Mouse (Mus musculus) frontal cortex, postnatal 14 days (tissue): Measurements from ENCODE around the gene Emc1.

Experiments
- DNase-seq, 2 experiments: peaks; one replicate each; pipeline ENCODE4 v3.0.0; 2022; ENCODE audit warnings: low spot score in 2 of 2

The Emc1 gene

GRCm38 (mm10) chr4:139351931-139352711 lies at the start of gene Emc1, which contains the start of the genes Mrto4 and Ubr4:
Gene Emc1 (plus strand): TSS chr4:139352587.
Gene Mrto4 (minus strand): TSS chr4:139352576.
Gene Ubr4 (plus strand): TSS chr4:139352609.
- peak; percentile 62 to 80 for DNase-seq

- no peak for DNase-seq
Measured at GRCm38 (mm10) chr4:139305521-139305920, 46.9 kb upstream of the Emc1 start.

GRCm38 (mm10) chr4:139307916-139308315 lies 44.5 kb upstream of the Emc1 start:
- no peak for DNase-seq

- no peak for DNase-seq
Measured at GRCm38 (mm10) chr4:139309651-139310050, 42.7 kb upstream of the Emc1 start.

- peak; percentile 92 to 99 for DNase-seq
Measured at GRCm38 (mm10) chr4:139310171-139310898, 42.1 kb upstream of the Emc1 start, which contains the start of the genes Pqlc2 and Akr7a5. Gene Pqlc2 (minus strand): TSS chr4:139310708. Gene Akr7a5 (plus strand): TSS chr4:139310744.

- no peak for DNase-seq
Measured at GRCm38 (mm10) chr4:139310899-139311701, 41.3 kb upstream of the Emc1 start.

GRCm38 (mm10) chr4:139311707-139312106 lies 40.7 kb upstream of the Emc1 start:
- DNase-seq, result no peak

- no peak for DNase-seq
Measured at GRCm38 (mm10) chr4:139312632-139313031, 39.8 kb upstream of the Emc1 start.

- DNase-seq, result no peak
Measured at GRCm38 (mm10) chr4:139318449-139318848, 33.9 kb upstream of the Emc1 start.

GRCm38 (mm10) chr4:139319740-139320139 lies 32.6 kb upstream of the Emc1 start:
- no peak for DNase-seq

GRCm38 (mm10) chr4:139330605-139331004 lies 21.8 kb upstream of the Emc1 start:
- DNase-seq, result peak in 1 of 2 experiments; percentile 21

GRCm38 (mm10) chr4:139334631-139335295 lies 17.6 kb upstream of the Emc1 start:
- no peak for DNase-seq

- DNase-seq, result no peak
Measured at GRCm38 (mm10) chr4:139335507-139335906, 16.9 kb upstream of the Emc1 start.

GRCm38 (mm10) chr4:139336822-139337483 lies 15.4 kb upstream of the Emc1 start:
- DNase-seq, result peak in 1 of 2 experiments; percentile 50

- no peak for DNase-seq
Measured at GRCm38 (mm10) chr4:139338145-139338544, 14.2 kb upstream of the Emc1 start.

GRCm38 (mm10) chr4:139340835-139341234 lies 11.6 kb upstream of the Emc1 start:
- DNase-seq, result no peak

GRCm38 (mm10) chr4:139341556-139342233 lies 10.7 kb upstream of the Emc1 start:
- no peak for DNase-seq

GRCm38 (mm10) chr4:139343718-139344117 lies 8.7 kb upstream of the Emc1 start:
- DNase-seq, result peak; percentile 22 to 37

GRCm38 (mm10) chr4:139345416-139346019 lies 6.9 kb upstream of the Emc1 start:
- DNase-seq, result no peak

- DNase-seq, result no peak
Measured at GRCm38 (mm10) chr4:139352832-139353231, 445 bp downstream of the Emc1 start.
